Comparison of ENCODE assay signal across 18 mouse cellular contexts in genomic region chr15:13746559-13746958, GRCm38 (mm10).
A peak's percentile ranks its signal among the peaks of the same experiment; 100 is the strongest.
DNase-seq lines count a peak whose midpoint lies in the region; TF ChIP-seq lines count a peak whose summit lies in the region.
"Had no signal": no experiment of that assay in that cellular context is flagged by ENCODE, and none has a peak within 500 bp of the region (broad histone marks: within the 10 kb centered on the region; RNA-seq: fewer than 3 reads in every experiment).

No protein-coding gene starts in this region.

- H3K4me1 ChIP-seq in MEL (ENCODE audit: control insufficient read depth in 1 of 2, insufficient read depth in 2 of 2, low read length in 2 of 2): no peaks in the 10 kb centered on the region

- peak; percentile 39 to 71; a peak in 3 of 4 replicates for TF ChIP-seq EP300 in MEL (IDR thresholded peaks at IDR 0.05; ENCODE audit: low read depth in 1 of 2, low read length in 2 of 2)

- peaks cover 0 to 2% of the 10 kb centered on the region in 2 experiments; a peak in 2 of 4 replicates for H3K27me3 ChIP-seq in MEL (ENCODE audit: control insufficient read depth in 1 of 2, insufficient read depth in 2 of 2, low read length in 2 of 2)
- H3K27me3 ChIP-seq: CH12.LX had no signal

- DNase-seq in MEL (ENCODE audit: low read depth, low spot score) (no peak), MEL-GATA-1-ER (ENCODE audit: extremely low read depth, low read depth) (peak; percentile 2)
- no peak for DNase-seq in layer of hippocampus, postnatal 36 days
- DNase-seq in urinary bladder, postnatal 4 days (ENCODE audit: low spot score in 2 of 2): no peak
- DNase-seq: adrenal gland, adult 2 months; adrenal gland, adult 8-10 months; adrenal gland, postnatal 10 days; adrenal gland, postnatal 14 days; adrenal gland, postnatal 25 days; adrenal gland, postnatal 36 days; B cell, adult 2 months; cerebellum, adult 11 months; cerebellum, adult 11-12 months; cerebellum, adult 18-20 months; cerebellum, adult 2 months; cerebellum, adult 8-10 months had no signal

- TF ChIP-seq POLR2A in MEL (IDR thresholded peaks at IDR 0.05; ENCODE audit: control insufficient read depth in 1 of 2, insufficient read depth in 1 of 2, low read depth in 1 of 2, low read length in 2 of 2, poor library complexity in 1 of 2): no peak

- no peak overlapping the region for H3K27ac ChIP-seq in MEL (ENCODE audit: control insufficient read depth, low read depth, low read length)

- H3K79me2 ChIP-seq in MEL (ENCODE audit: control insufficient read depth, insufficient read depth, low read length, poor library complexity): no peaks in the 10 kb centered on the region

- H3K36me3 ChIP-seq in MEL (ENCODE audit: control insufficient read depth in 1 of 2, insufficient read depth in 2 of 2, low read length in 2 of 2): no peaks in the 10 kb centered on the region
- H3K36me3 ChIP-seq: G1E had no signal

- TF ChIP-seq CTCF in MEL (IDR thresholded peaks at IDR 0.05 in 2 of 3, conservative IDR thresholded peaks at IDR 0.05 in 1 of 3; ENCODE audit: control insufficient read depth in 1 of 3, insufficient read depth in 1 of 3, low read depth in 2 of 3, low read length in 3 of 3, poor library complexity in 1 of 3, severe bottlenecking in 1 of 3): no peak

- H3K4me3 ChIP-seq in MEL (ENCODE audit: control insufficient read depth in 1 of 2, insufficient read depth in 1 of 2, low read depth in 2 of 2, low read length in 2 of 2): no peak overlapping the region

- no peaks in the 10 kb centered on the region for H3K9me3 ChIP-seq in MEL (replicated peaks; ENCODE audit: insufficient read depth, low read length)
- H3K9me3 ChIP-seq: G1E had no signal

- no peak overlapping the region for H3K9ac ChIP-seq in MEL (ENCODE audit: control insufficient read depth, low read depth, low read length, poor library complexity, severe bottlenecking)

- TF ChIP-seq RAD21 in MEL (IDR thresholded peaks at IDR 0.05; ENCODE audit: low read depth, low read length): no peak

TF ChIP-seq in MEL, 35 proteins besides CTCF, POLR2A, EP300 and RAD21:
- TF ChIP-seq POLR2AphosphoS2 (IDR thresholded peaks at IDR 0.05; ENCODE audit: low read length) (no peak), ETS1 (IDR thresholded peaks at IDR 0.05; ENCODE audit: low read depth, low read length) (peak; percentile 33; the same call in 1 of the 2 replicates), MEF2A (IDR thresholded peaks at IDR 0.05; ENCODE audit: extremely low read depth, insufficient replicate concordance, low read depth, low read length, poor library complexity, severe bottlenecking) (no peak), MAZ (IDR thresholded peaks at IDR 0.05; ENCODE audit: low read depth, low read length) (0 out of 2 replicates have a peak, but pooled peaks have one; percentile 26), TAL1 (IDR thresholded peaks at IDR 0.05; ENCODE audit: low read length) (peak; percentile 6; the same call in 1 of the 2 replicates), ZMIZ1 (IDR thresholded peaks at IDR 0.05; ENCODE audit: low read depth, low read length) (no peak), RCOR1 (IDR thresholded peaks at IDR 0.05; ENCODE audit: low read depth, low read length) (peak; percentile 93), TCF12 (IDR thresholded peaks at IDR 0.05; ENCODE audit: low read depth, low read length) (peak; percentile 92)
